Mouse (Mus musculus): ENCODE data around the gene Cpeb3.

DNA sequence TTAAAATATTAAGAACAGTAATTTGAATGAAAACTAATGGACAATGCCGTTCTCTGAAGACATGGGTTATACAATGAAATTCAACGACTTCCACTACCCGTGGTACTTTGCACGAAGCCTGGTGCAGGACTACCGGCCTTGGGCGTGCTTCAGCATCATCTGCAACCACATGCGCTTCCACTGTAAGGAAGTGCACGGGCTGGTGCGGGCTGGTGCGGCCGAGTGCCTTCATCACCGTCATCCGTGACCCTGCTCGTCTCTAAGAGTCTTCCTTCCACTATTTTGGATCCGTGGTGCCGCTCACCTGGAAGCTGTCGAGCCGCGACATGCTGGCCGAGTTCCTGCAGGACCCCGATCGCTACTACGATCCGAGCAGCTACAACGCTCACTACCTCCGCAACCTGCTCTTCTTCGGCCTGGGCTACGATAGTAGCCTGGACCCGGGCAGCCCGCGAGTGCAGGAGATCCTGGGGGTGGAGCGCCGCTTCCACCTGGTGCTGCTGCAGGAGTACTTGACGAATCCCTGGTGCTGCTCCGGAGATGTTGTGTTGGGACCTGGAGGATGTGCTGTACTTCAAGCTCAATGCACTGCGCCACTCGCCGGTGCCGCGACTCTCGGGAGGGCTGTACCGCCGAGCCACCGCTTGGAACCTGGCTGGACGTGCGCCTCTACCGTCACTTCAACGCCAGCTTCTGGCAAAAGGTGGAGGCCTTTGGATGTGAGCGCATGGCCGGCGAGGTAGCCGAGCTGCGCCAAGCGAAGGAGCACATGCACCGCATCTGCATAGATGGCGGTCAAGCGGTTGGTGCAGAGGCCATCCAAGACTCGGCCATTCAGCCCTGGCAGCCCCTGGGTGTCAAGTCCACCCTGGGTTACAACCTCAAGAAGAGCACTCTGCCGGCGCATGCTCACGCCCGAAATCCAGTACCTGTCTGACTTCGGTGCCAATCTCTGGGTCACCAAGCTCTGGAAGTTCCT is 25.4 kb upstream of the Cpeb3 start:
- no peak for TF ChIP-seq CTCF (conservative IDR thresholded peaks at IDR 0.05; ENCODE audit: low read length)
- no peak for TF ChIP-seq POU5F1 (IDR thresholded peaks at IDR 0.05; ENCODE audit: borderline replicate concordance, low read length)
- TF ChIP-seq NANOG (IDR thresholded peaks at IDR 0.05; ENCODE audit: borderline replicate concordance, low read length) = no peak

All from E14TG2a.4 (cell line).